Mouse (Mus musculus) kidney, embryonic 16.5 days (tissue): ENCODE measurements around the gene Furin. TPM values are rescaled to one million over a fixed set of nuclear protein-coding genes. Genes with fewer than 3 reads are reported as not detected.

Experiments used
- ATAC-seq: fragments of 200-750 bp; cut with Nextera tagmentation; 2 replicates; pipeline ENCODE4 v1.8.0; 2017; ENCODE audit warnings: moderate TSS enrichment; ENCODE audit not compliant: low FRiP score, low TSS enrichment
- H3K27ac ChIP-seq: fragments of 300-500 bp; sonication (generic); 2 replicates; pipeline ENCODE4 v1.5.1; 2014; ENCODE audit warnings: low read length
- H3K27me3 ChIP-seq: fragments of 300-500 bp; sonication (generic); 2 replicates; pipeline ENCODE4 v1.6.1; 2014; ENCODE audit warnings: low read length, control low read depth, mixed read lengths; ENCODE audit not compliant: insufficient read depth
- H3K36me3 ChIP-seq: fragments of 300-500 bp; sonication (generic); 2 replicates; pipeline ENCODE4 v1.6.1; 2014; ENCODE audit warnings: low read length, control low read depth, mixed read lengths; ENCODE audit not compliant: insufficient read depth
- H3K4me1 ChIP-seq: fragments of 300-500 bp; sonication (generic); 2 replicates; pipeline ENCODE4 v1.6.1; 2014; ENCODE audit warnings: low read length, control low read depth, mixed read lengths; ENCODE audit not compliant: insufficient read depth
- H3K4me2 ChIP-seq: fragments of 300-500 bp; sonication (generic); replicated peaks from 2 replicates; pipeline ENCODE4 v1.6.1; 2014; ENCODE audit warnings: low read depth, low read length
- H3K4me3 ChIP-seq: fragments of 300-500 bp; sonication (generic); 2 replicates; pipeline ENCODE4 v1.5.1; 2014; ENCODE audit warnings: mild to moderate bottlenecking, low read length
- H3K9ac ChIP-seq: fragments of 300-500 bp; sonication (generic); replicated peaks from 2 replicates; pipeline ENCODE4 v1.6.1; 2014; ENCODE audit warnings: low read length
- H3K9me3 ChIP-seq: fragments of 300-500 bp; sonication (generic); 2 replicates; pipeline ENCODE4 v1.6.1; 2016; ENCODE audit warnings: low read length, control low read depth
- WGBS: fragments of 180-500 bp; shearing (Covaris S2); extraction: QIAGEN DNeasy Blood & Tissue Kit; methylation state at CpG from one replicate; pipeline ENCODE4 v1.1.7; 2014; 5-methylcytosine and 5-hydroxymethylcytosine counted together
- polyA plus RNA-seq: library from polyadenylated mRNA; unstranded; fragments of >200 nt; fragmentation: Nextera tagmentation; extraction: Ambion mirVana; gene quantifications from 2 replicates; pipeline ENCODE4 v1.2.1, GENCODE M21; 2015

Furin gene
- polyA plus RNA-seq, 1 experiment from 2014 or later, result 13.4 TPM

DNA sequence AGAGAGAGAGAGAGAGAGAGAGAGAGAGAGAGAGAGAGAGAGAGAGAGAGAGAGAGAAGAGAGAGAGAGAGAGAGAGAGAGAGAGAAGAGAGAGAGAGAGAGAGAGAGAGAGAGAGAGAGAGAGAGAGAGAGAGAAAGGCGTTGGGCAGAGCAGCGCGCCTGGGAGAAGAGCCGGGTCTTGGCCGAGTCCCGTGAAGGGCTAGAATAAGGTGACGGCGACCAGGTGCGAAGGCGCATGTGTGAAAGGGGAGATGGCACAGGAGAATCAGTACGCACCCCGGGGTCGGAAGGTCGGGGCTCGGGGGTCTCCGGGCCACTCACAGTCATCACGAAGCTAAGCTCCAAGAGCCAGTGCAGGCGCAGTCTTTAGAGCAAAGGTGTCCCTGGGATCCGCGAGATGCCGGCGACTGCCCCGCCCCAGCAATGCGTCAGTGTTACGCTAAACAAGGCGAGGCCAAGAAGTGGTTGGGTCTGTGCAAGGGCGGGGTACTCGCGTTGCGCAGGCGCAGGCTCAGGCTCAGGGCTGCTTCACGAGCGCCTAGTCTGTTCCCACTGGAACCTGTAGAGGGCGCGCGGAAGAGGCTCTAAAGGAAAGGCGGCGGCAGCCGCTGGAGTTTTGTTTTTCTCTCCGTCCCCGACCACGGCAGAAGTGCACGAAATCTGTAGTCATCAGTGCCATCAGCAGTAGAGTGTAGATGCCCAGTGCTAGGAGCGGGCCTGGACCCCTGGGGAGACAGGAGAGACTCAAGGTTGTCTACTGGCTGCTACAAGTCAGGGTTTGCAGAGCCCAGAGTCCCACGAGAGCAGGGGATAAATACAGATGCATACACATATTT, 65.2 kb downstream of the Furin start:
- H3K27ac ChIP-seq, result peak overlapping the region; percentile 90
- no peaks in the 10 kb centered on the region for H3K27me3 ChIP-seq
- no peaks in the 10 kb centered on the region for H3K9me3 ChIP-seq
- WGBS, result under 1% methylated on average over 45 of the region's 45 CpGs
- ATAC-seq, result peak; percentile 98
- peak overlapping the region; percentile 82 for H3K9ac ChIP-seq
- H3K36me3 ChIP-seq, result peaks cover 19% of the 10 kb centered on the region
- H3K4me3 ChIP-seq, result peak overlapping the region; percentile 80
- peak overlapping the region; percentile 85 for H3K4me2 ChIP-seq
- peaks cover 32% of the 10 kb centered on the region for H3K4me1 ChIP-seq

DNA sequence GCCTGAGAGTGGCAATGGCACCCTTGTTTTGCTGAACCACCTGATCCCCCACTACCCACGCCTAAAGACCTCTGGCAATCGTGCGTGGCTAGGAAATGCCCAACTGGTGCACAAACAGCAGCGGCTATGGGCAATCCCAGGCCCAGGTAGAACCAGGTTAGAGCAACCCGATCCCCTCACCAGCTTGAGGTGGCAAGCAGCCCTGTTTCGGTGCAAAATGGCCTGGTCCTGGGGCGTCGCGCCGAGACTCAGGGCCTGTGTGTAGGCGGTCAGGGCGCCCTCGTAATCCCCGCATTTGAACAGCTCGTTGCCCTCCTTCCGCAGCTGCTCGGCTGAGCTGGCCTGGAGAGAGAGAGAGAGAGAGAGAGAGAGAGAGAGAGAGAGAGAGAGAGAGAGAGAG, 65.9 kb downstream of the Furin start:
- Histone ChIP-seq H3K9me3 (no peaks in the 10 kb centered on the region), H3K27ac (0 out of 2 replicates have a peak overlapping the region, but pooled peaks have one; percentile 11), H3K4me3 (peak overlapping the region; percentile 80), H3K9ac (peak overlapping the region; percentile 82), H3K4me2 (peak overlapping the region; percentile 85), H3K4me1 (peaks cover 32% of the 10 kb centered on the region), H3K36me3 (peaks cover 25% of the 10 kb centered on the region), H3K27me3 (no peaks in the 10 kb centered on the region)
- no peak for ATAC-seq
- 6% methylated on average over 16 of the region's 17 CpGs for WGBS

Other genes starting within 250 kb of the Furin start
- gene Sema4b, start 218.6 kb downstream of the Furin start, polyA plus RNA-seq, result 17.7 and 23.7 TPM in 2 replicates
- gene Cib1, start 172.6 kb downstream of the Furin start, polyA plus RNA-seq, result 131 and 144 TPM in 2 replicates
- 3.5 and 4.0 TPM in 2 replicates for gene Gdpgp1, start 172.6 kb downstream of the Furin start, polyA plus RNA-seq
- gene Ttll13, start 159.1 kb downstream of the Furin start, polyA plus RNA-seq, result 0.87 and 1.4 TPM in 2 replicates
- 51.7 and 51.9 TPM in 2 replicates for gene Ngrn, start 144.2 kb downstream of the Furin start, polyA plus RNA-seq
- 11.4 and 17.0 TPM in 2 replicates for gene Vps33b, start 135.8 kb downstream of the Furin start, polyA plus RNA-seq
- gene Prc1, start 111.0 kb downstream of the Furin start, polyA plus RNA-seq, result 146 and 151 TPM in 2 replicates
- 7.8 and 11.6 TPM in 2 replicates for gene Rccd1, start 81.0 kb downstream of the Furin start, polyA plus RNA-seq
- gene Unc45a, start 64.4 kb downstream of the Furin start, polyA plus RNA-seq, result 46.5 and 48.2 TPM in 2 replicates
- gene Hddc3, start 62.3 kb downstream of the Furin start, polyA plus RNA-seq, result 22.6 and 23.8 TPM in 2 replicates
- 16.6 and 19.1 TPM in 2 replicates for gene Man2a2, start 34.1 kb downstream of the Furin start, polyA plus RNA-seq
- gene Fes, start 17.5 kb downstream of the Furin start, polyA plus RNA-seq, result 16.8 and 18.3 TPM in 2 replicates
- gene Blm, start 129.7 kb upstream of the Furin start, polyA plus RNA-seq, result 21.7 and 25.2 TPM in 2 replicates